Mouse (Mus musculus) embryo, embryonic 11.5 days (tissue): Measurements from ENCODE around the gene Ltbp1.

Experiments used
- DNase-seq: peaks from one replicate; pipeline ENCODE4 v3.0.0-alpha.2; 2012; ENCODE audit warnings: low read depth, low spot score

Ltbp1 gene

GRCm38 (mm10) chr17:75005281-75005684 lies at the start of gene Ltbp1:
Ltbp1 (plus strand) TSS chr17:75005568.
- DNase-seq = peak; percentile 62

GRCm38 (mm10) chr17:74959481-74960245 lies 45.7 kb upstream of the Ltbp1 start:
- no peak for DNase-seq

- DNase-seq = no peak
Measured at GRCm38 (mm10) chr17:74963222-74963621, 42.1 kb upstream of the Ltbp1 start.

GRCm38 (mm10) chr17:74963861-74964260 lies 41.5 kb upstream of the Ltbp1 start:
- DNase-seq = no peak

- DNase-seq = no peak
Measured at GRCm38 (mm10) chr17:74967298-74967848, 38.0 kb upstream of the Ltbp1 start.

- no peak for DNase-seq
Measured at GRCm38 (mm10) chr17:74968152-74968712, 37.1 kb upstream of the Ltbp1 start.

GRCm38 (mm10) chr17:74968738-74969271 lies 36.6 kb upstream of the Ltbp1 start:
- DNase-seq = no peak

GRCm38 (mm10) chr17:74975192-74975591 lies 30.2 kb upstream of the Ltbp1 start:
- DNase-seq = no peak

- DNase-seq = no peak
Measured at GRCm38 (mm10) chr17:74976167-74976985, 29.0 kb upstream of the Ltbp1 start.

GRCm38 (mm10) chr17:74979767-74980166 lies 25.6 kb upstream of the Ltbp1 start:
- DNase-seq = no peak

GRCm38 (mm10) chr17:74981703-74982102 lies 23.7 kb upstream of the Ltbp1 start:
- DNase-seq = no peak

- DNase-seq = no peak
Measured at GRCm38 (mm10) chr17:74982880-74983279, 22.5 kb upstream of the Ltbp1 start.

- no peak for DNase-seq
Measured at GRCm38 (mm10) chr17:74984071-74984470, 21.3 kb upstream of the Ltbp1 start.

- DNase-seq = no peak
Measured at GRCm38 (mm10) chr17:74984681-74985080, 20.7 kb upstream of the Ltbp1 start.

- no peak for DNase-seq
Measured at GRCm38 (mm10) chr17:74987067-74987466, 18.3 kb upstream of the Ltbp1 start.

GRCm38 (mm10) chr17:74989691-74990090 lies 15.7 kb upstream of the Ltbp1 start:
- no peak for DNase-seq

GRCm38 (mm10) chr17:74990561-74990960 lies 14.8 kb upstream of the Ltbp1 start:
- no peak for DNase-seq

- DNase-seq = peak; percentile 69
Measured at GRCm38 (mm10) chr17:74993726-74994581, 11.4 kb upstream of the Ltbp1 start.

- no peak for DNase-seq
Measured at GRCm38 (mm10) chr17:74994582-74994893, 10.8 kb upstream of the Ltbp1 start.

GRCm38 (mm10) chr17:74995266-74995665 lies 10.1 kb upstream of the Ltbp1 start:
- no peak for DNase-seq

- no peak for DNase-seq
Measured at GRCm38 (mm10) chr17:75000066-75000465, 5.3 kb upstream of the Ltbp1 start.
